Mouse (Mus musculus) intestine, embryonic 16.5 days (tissue): ENCODE measurements around the gene Ros1. TPM values are rescaled to one million over a fixed set of nuclear protein-coding genes. Genes with fewer than 3 reads are reported as not detected.

Experiments used
- ATAC-seq: fragments of 200-750 bp; cut with Nextera tagmentation; 2 replicates; pipeline ENCODE4 v1.8.0; 2017; ENCODE audit warnings: moderate TSS enrichment, moderate library complexity
- H3K27ac ChIP-seq: fragments of 300-500 bp; sonication (generic); 2 replicates; pipeline ENCODE4 v1.5.1; 2014; ENCODE audit warnings: mild to moderate bottlenecking, low read length
- H3K27me3 ChIP-seq: fragments of 300-500 bp; sonication (generic); replicated peaks from 2 replicates; pipeline ENCODE4 v1.6.1; 2014; ENCODE audit warnings: low read length, control low read depth, mixed read lengths; ENCODE audit not compliant: control insufficient read depth, insufficient read depth
- H3K36me3 ChIP-seq: fragments of 300-500 bp; sonication (generic); 2 replicates; pipeline ENCODE4 v1.6.1; 2014; ENCODE audit warnings: low read length, control low read depth; ENCODE audit not compliant: control insufficient read depth, insufficient read depth
- H3K4me1 ChIP-seq: fragments of 300-500 bp; sonication (generic); 2 replicates; pipeline ENCODE4 v1.6.1; 2014; ENCODE audit warnings: low read length, control low read depth, mixed read lengths; ENCODE audit not compliant: control insufficient read depth, insufficient read depth
- H3K4me2 ChIP-seq: fragments of 300-500 bp; sonication (generic); 2 replicates; pipeline ENCODE4 v1.6.1; 2014; ENCODE audit warnings: low read depth, low read length, control low read depth
- H3K4me3 ChIP-seq: fragments of 300-500 bp; sonication (generic); 2 replicates; pipeline ENCODE4 v1.5.1; 2014; ENCODE audit warnings: mild to moderate bottlenecking, low read length
- H3K9ac ChIP-seq: fragments of 300-500 bp; sonication (generic); 2 replicates; pipeline ENCODE4 v1.6.1; 2014; ENCODE audit warnings: low read depth, low read length
- H3K9me3 ChIP-seq: fragments of 300-500 bp; sonication (generic); 2 replicates; pipeline ENCODE4 v1.6.1; 2016; ENCODE audit warnings: low read length, control low read depth; ENCODE audit not compliant: control insufficient read depth
- WGBS: fragments of 180-500 bp; shearing (Covaris S2); extraction: QIAGEN DNeasy Blood & Tissue Kit; methylation state at CpG from one replicate; pipeline ENCODE4 v1.1.7; 2014; 5-methylcytosine and 5-hydroxymethylcytosine counted together
- polyA plus RNA-seq: library from polyadenylated mRNA; unstranded; fragments of >200 nt; fragmentation: Nextera tagmentation; extraction: Ambion mirVana; gene quantifications from 2 replicates; pipeline ENCODE4 v1.2.1, GENCODE M21; 2015

Gene Ros1
- polyA plus RNA-seq = 4.6 and 7.6 TPM in 2 replicates

DNA sequence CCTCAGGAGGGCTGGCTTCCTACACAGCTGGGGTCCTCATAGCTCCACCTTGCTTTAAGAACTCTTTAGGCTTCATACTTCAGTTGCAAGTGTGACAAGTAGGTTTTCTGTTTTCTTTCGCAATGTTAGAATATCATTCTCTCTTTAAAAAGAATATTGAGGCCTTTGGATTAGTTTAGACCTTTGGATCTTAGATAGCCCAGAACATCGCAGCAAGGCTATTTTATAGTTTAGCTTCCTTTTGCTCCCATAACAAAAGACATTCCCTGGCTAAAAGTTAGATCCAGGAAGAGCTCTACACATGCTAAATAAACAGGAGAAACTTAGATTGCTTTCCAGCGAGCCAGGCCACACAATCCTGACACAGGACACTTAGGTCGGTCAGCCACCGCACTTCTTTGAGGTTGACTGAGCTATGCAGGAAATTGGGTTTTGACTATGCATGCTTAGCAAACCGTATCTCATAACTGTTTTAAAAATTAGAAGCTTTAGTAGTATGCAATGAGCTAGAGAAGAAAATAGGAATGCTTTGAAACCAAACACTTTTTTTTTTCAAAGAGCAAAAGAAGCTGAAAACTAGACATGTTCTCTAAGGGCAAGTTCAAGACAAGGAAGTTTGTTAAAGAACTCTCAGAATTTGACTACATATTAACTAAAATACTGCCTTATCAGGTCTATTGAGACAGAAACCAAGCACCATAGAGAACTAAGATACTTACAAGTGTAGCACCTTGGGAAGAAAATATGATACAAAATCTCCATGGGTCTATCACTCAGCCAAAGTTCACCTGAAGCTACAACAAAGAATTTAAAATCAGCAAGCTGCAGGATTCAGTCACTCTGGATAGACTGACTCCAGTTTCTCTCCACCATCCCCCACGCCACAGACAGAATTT lies at the start of gene Ros1:
Gene Ros1 (minus strand): TSS at position 288 of the 896 bp plus-strand sequence.
- H3K9me3 ChIP-seq = no peaks in the 10 kb centered on the region
- no peaks in the 10 kb centered on the region for H3K36me3 ChIP-seq
- H3K27ac ChIP-seq = peak within 1 kb of the TSS; percentile 93
- peak; percentile 91 for ATAC-seq
- H3K27me3 ChIP-seq = no peaks in the 10 kb centered on the region
- 58% methylated on average over 7 of the region's 7 CpGs for WGBS
- H3K4me3 ChIP-seq = peak within 1 kb of the TSS; percentile 31
- H3K4me1 ChIP-seq = no peaks in the 10 kb centered on the region
- H3K4me2 ChIP-seq = peak within 1 kb of the TSS; percentile 28
- H3K9ac ChIP-seq = peak within 1 kb of the TSS; percentile 52

DNA sequence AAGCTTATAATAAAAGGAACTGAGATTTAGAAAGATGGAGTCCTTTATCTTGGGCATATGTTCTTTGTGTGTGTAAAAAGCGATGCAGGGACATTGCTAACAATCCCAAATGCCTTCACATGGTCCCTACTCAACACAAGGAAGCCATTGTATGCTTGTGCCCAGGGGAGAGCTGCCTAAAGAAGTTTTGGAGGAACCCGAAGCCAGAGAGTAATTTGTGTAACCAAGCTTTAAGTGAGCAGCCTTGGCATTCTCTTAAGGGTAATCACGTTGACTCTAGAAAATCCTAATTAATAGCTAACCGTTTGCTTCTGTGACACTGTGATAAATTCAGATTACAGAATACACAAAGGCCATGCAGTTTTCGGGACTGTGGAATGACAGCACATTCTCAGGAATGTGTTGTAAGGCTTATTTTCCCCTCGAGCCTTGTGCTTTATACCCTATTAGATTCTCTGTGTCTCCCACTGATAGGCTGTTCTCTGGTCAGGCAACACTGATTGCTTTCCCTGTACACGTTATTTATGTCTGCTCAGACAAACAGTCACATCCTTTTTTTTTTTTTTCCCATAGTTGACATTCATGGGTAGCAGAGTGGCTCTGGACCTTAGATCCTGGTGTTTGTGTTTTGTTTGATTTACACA lies 47.8 kb upstream of the Ros1 start:
- 39% methylated on average over 7 of the region's 7 CpGs for WGBS

DNA sequence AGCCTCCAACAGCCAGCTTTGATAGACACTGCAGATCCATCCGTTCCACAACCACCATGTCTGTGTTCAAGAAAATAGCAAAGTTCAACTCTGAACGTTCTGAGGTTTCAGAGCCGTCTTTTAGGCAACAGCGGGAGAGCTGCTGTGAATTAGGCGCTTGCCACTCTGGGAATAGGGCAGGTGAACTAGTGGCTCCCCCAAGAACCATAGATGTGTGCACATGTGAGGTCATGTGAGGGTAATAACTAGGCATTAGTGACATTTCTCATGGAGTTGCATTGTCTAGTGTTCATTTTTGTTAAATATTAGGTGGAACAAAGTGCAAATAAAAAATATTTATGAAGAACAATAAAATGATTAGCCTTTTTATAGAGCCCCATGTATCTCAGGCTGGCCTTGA lies 47.0 kb upstream of the Ros1 start:
- H3K4me1 ChIP-seq = no peaks in the 10 kb centered on the region
- H3K9me3 ChIP-seq = no peaks in the 10 kb centered on the region
- WGBS = 67% methylated on average over 5 of the region's 5 CpGs
- no peak overlapping the region for H3K4me3 ChIP-seq
- no peaks in the 10 kb centered on the region for H3K36me3 ChIP-seq
- H3K4me2 ChIP-seq = no peak overlapping the region
- peak; percentile 57 for ATAC-seq
- peak overlapping the region; percentile 63 for H3K27ac ChIP-seq
- no peak overlapping the region for H3K9ac ChIP-seq
- no peaks in the 10 kb centered on the region for H3K27me3 ChIP-seq

More for the DNA sequence above, 47.8 kb upstream of the Ros1 start:
- Histone ChIP-seq H3K4me3 (no peak overlapping the region), H3K9ac (no peak overlapping the region), H3K27ac (peak overlapping the region; percentile 25; the same call in 1 of the 2 replicates), H3K4me1 (no peaks in the 10 kb centered on the region), H3K27me3 (no peaks in the 10 kb centered on the region), H3K36me3 (no peaks in the 10 kb centered on the region), H3K4me2 (no peak overlapping the region), H3K9me3 (no peaks in the 10 kb centered on the region)
- ATAC-seq = no peak

DNA sequence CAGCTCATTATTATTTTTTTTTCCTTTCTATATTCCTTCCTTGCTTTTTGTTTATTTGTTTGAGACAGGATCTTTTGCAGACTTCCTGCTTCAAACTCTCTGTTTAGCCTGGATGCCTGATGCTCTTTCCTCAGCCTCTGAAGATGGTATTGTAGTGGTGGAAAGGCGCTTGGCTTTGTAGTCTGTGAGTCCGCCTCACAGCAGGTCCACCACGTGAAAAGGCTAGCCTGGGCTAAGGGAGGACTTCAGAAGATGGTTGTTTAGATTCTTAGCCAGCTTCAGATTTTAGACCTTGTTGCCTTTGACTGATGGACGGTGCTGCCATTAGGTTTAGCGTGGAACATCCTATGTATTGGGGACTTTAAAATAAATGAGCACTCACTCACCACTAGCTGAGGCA lies 40.4 kb upstream of the Ros1 start:
- H3K4me3 ChIP-seq = peak overlapping the region; percentile 82
- peak overlapping the region; percentile 94; the same call in 1 of the 2 replicates for H3K9ac ChIP-seq
- 74% methylated on average over 5 of the region's 5 CpGs for WGBS
- no peak overlapping the region for H3K27ac ChIP-seq
- H3K27me3 ChIP-seq = no peaks in the 10 kb centered on the region
- no peak for ATAC-seq
- H3K4me1 ChIP-seq = peaks cover 9% of the 10 kb centered on the region; the same call in 1 of the 2 replicates
- H3K9me3 ChIP-seq = no peaks in the 10 kb centered on the region
- H3K4me2 ChIP-seq = peak overlapping the region; percentile 61
- H3K36me3 ChIP-seq = no peaks in the 10 kb centered on the region

- Histone ChIP-seq H3K36me3 (no peaks in the 10 kb centered on the region), H3K4me3 (peak overlapping the region; percentile 82), H3K9me3 (no peaks in the 10 kb centered on the region), H3K27me3 (no peaks in the 10 kb centered on the region), H3K4me1 (peaks cover 9% of the 10 kb centered on the region; the same call in 1 of the 2 replicates), H3K9ac (peak overlapping the region; percentile 94), H3K27ac (no peak overlapping the region), H3K4me2 (peak overlapping the region; percentile 61)
- no peak for ATAC-seq
- WGBS = 5% methylated on average over 7 of the region's 7 CpGs
Observed at GRCm38 (mm10) chr10:52234654-52234981, 39.6 kb upstream of the Ros1 start.

GRCm38 (mm10) chr10:52233969-52234653 lies 39.1 kb upstream of the Ros1 start:
- no peaks in the 10 kb centered on the region for H3K27me3 ChIP-seq
- peak overlapping the region; percentile 61 for H3K4me2 ChIP-seq
- WGBS = under 1% methylated on average over 40 of the region's 40 CpGs
- H3K9me3 ChIP-seq = no peaks in the 10 kb centered on the region
- peak overlapping the region; percentile 94 for H3K9ac ChIP-seq
- H3K4me1 ChIP-seq = peaks cover 9% of the 10 kb centered on the region; the same call in 1 of the 2 replicates
- H3K4me3 ChIP-seq = peak overlapping the region; percentile 82
- H3K27ac ChIP-seq = peak overlapping the region; percentile 89
- peak; percentile 11 for ATAC-seq
- no peaks in the 10 kb centered on the region for H3K36me3 ChIP-seq

DNA sequence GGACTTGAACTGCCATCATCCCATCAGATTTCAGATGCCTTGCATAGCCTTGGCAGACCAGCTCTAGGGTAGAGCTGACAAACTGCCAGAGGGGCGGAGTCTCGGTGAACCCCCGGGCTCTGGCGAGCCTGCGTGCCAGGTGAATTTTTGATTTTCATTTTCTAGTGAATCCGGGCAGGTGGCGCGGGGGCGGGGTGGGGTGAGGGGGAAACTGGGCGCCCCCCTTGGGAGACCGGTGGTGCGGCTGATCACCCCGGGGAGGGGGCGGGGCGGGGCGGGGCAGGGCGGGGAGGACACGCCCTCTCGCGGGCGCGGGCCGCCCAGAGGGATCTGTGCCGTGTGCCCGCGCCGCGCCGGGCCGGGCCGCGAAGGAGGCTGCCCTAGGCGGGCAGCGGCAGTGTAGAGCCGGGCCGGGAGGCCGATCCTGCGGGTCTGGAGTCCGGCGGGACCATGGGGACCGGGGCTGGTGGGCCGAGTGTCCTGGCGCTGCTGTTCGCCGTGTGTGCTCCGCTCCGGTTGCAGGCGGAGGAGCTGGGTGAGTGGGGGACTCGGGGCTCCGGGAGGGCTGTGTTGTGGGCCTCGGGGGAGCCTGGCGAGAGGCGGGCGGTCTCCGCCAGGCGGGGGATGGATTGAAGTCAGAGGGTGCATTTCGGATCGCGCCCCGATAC lies 38.4 kb upstream of the Ros1 start, which contains the start of gene Dcbld1:
Gene Dcbld1 (plus strand): TSS at position 319 of the 668 bp plus-strand sequence.
- under 1% methylated on average over 54 of the region's 60 CpGs for WGBS
- Histone ChIP-seq H3K36me3 (no peaks in the 10 kb centered on the region), H3K27me3 (no peaks in the 10 kb centered on the region), H3K4me3 (peak within 1 kb of the TSS; percentile 82), H3K9me3 (no peaks in the 10 kb centered on the region), H3K4me2 (peak within 1 kb of the TSS; percentile 61), H3K27ac (peak within 1 kb of the TSS; percentile 89), H3K9ac (peak within 1 kb of the TSS; percentile 94), H3K4me1 (peaks cover 9% of the 10 kb centered on the region; the same call in 1 of the 2 replicates)
- ATAC-seq = peak; percentile 84

DNA sequence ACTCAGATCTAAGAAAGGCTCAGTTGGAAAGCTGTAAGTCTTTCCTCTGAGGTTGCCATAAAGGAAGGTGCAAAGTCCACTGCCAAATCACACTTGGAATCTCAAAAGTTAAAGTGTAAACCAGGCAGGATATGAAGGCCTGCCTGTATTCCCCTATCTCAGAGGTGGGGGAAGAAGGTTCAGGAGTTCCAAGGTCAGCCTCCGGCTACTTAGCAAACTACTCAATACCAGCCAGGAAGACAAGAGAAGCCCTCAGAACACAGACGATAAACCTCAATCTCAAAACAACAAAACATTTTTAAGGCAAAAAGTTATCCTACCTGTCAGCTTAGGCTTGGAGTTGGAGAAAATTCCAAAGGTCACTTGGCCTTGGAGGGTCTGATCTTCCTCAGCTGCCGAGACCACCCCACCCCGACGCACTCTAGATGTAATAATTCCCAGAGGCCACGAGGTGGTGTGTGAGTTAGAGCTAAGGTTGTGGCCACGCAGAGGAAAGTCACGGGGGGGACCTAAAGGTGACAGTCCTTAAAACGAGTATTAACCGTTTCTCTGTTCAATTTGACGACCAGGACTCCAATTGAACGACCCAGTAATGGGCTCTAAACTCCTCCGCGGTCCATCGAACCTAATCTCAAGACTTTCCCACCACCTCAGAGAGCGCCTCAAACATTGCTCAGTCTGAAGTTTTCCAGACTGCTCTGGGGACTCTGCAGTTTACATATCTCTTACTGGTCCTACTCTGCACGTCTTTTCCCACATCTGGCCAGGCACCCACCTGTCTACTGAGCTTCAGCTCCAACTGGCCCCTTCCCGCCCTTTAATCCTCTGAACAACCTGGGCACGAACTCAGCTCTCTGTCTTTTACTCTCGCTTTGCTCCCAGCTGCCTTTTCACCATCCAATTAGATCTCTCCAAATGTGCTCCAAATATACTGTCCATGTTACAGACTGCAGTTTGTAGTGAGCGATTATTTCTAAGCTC lies 37.4 kb upstream of the Ros1 start:
- peak overlapping the region; percentile 61 for H3K4me2 ChIP-seq
- H3K4me3 ChIP-seq = peak overlapping the region; percentile 82
- H3K27me3 ChIP-seq = no peaks in the 10 kb centered on the region
- 9% methylated on average over 21 of the region's 21 CpGs for WGBS
- H3K9ac ChIP-seq = peak overlapping the region; percentile 94
- peak; percentile 90 for ATAC-seq
- peak overlapping the region; percentile 90 for H3K27ac ChIP-seq
- no peaks in the 10 kb centered on the region for H3K9me3 ChIP-seq
- H3K4me1 ChIP-seq = peaks cover 9% of the 10 kb centered on the region; the same call in 1 of the 2 replicates
- no peaks in the 10 kb centered on the region for H3K36me3 ChIP-seq
